Mouse (Mus musculus): ENCODE data around the gene Mymk. TPM values are rescaled to one million over a fixed set of nuclear protein-coding genes. Genes with fewer than 3 reads are reported as not detected.

The Mymk gene
- total RNA-seq, 2 experiments from 2014 or later: 1.0 to 1.4 TPM

DNA sequence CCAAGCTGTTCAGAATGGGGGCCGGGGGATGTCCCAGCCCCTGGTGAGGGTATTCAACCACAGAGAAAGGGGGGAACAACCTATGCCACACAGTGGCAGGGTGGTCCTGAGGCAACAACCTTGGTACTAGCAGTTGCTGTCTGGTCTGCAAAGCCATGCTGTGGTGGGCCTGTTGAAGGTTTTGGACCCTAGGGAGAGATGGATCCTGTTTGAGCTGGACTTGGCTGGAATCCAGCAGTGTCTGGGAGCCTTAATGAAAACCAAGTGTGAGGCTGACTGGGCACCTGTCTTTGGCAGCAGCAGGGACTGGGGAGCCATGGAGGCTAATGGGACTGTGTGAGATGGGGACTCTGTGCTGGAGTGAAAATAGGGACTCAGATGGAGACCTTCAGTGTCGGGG lies 7.7 kb upstream of the Mymk start:
- DNase-seq (ENCODE audit: low spot score in 2 of 2): peak; percentile 41 to 51

DNA sequence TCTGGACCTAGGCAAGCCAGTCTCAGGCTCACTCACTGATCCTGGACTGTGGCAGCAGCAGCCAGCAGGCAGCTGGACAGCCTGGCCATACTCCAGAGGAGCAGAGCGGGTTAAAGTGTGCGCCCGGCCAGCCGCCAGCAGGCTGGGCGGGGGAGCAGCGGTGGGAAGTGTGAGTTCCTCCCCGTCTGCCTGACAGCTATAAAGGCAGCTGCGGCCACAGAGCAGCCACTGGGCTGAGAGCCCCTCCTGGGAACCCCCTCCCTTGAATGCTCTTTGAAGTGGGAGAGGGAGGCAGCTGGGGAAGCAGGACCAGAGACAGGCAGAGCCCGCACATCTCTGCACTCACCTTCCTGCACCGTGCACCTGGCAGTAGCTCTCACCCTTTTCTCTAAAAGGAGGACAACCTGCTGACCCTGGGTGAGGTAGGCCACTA lies 7.2 kb upstream of the Mymk start, which contains the start of gene Adamtsl2:
Gene Adamtsl2, plus strand, starts transcription at position 228 of the 433 bp plus-strand sequence.
- peak; percentile 74 to 80 for DNase-seq (ENCODE audit: low spot score in 2 of 2)

DNA sequence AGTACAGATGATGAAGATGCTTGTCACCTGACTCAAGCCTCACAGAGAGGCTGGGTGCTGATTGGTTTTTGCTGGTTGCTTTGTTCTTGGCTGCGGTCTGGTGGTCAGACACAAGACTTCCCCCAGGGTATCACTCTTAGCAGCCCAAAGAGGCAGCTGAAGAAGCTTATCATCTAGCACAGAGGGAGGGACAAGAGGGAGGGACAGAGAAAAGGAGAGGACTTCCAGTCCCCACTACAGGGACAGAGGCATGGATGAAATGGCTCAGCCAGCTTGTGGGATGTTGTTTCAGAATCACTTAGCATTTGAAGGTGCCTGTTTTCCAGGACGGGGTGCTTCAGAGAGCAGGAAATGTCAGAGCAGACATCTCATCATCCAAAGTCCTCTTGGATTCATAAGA lies 6.3 kb upstream of the Mymk start:
- no peak for DNase-seq (ENCODE audit: low spot score in 2 of 2)

DNA sequence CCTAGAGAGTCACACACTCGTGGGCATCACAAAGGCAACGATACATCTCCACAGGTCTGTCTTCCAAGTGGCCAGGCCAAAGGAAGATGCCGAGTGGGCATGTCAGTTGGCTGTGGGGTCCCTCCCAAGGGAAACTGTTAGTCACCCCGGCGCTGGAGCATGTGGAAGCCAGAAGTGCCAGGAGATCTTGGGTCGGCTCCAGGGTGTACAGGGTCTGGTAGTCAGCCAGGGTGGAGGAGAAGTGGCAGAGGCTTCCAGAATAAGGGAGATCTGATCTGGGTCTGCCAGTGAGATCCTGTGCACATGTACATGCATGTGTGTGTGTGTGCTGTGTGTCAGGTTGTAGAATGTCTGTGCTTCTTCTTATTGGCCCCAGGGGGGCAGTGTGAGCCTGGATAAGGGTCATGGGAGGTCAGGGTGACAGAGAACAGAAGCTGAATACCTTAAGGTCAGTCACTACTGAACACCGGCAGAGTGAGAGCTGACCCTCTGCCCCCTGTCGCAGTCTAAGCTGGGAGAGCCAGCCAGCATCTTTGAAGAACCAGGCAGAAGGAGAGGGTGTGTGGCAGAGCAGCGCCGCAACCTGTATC lies 5.8 kb upstream of the Mymk start:
- no peak for DNase-seq (ENCODE audit: low spot score in 2 of 2)

DNA sequence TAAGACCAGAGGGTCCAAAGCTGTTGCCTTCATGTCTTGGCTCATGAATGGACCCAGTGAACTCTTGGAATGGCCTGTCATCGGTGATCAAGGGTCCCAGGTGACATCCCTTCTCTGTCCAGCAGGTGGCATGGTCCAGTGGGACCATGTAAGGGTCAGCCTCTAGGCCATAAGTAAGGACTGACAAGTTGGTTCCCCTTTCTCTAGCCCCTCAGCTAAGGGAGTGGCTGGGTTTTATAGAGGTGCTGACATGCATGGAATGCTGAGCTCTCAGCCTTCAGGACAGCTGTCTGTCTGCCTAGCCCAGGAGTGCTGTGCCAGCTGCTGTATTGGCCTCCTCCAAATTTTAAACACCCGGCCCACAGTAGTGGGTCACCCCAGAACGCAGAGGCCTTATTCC lies 3.5 kb upstream of the Mymk start:
- DNase-seq (ENCODE audit: low spot score in 2 of 2): peak; percentile 47 to 54

DNA sequence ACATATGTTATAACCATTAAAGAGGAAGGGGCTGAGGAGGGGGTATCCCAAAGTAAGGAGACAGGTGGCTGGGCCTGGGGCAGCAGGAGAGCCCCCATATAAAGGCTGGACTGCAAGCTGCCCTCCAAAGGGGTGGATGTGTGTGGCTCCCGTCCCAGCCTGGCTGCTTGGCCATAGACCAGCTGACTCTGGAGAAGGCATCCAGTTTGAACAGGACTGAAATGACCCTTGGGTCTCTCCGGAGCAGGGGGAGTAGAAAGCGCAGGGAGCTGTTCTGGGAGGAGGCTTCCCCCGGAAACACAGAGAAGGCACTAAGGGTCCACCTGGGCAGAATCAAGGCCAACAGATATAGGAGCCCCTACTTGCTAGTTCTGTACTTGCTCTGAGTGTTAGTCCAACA lies 2.8 kb upstream of the Mymk start:
- no peak for DNase-seq (ENCODE audit: low spot score in 2 of 2)

DNA sequence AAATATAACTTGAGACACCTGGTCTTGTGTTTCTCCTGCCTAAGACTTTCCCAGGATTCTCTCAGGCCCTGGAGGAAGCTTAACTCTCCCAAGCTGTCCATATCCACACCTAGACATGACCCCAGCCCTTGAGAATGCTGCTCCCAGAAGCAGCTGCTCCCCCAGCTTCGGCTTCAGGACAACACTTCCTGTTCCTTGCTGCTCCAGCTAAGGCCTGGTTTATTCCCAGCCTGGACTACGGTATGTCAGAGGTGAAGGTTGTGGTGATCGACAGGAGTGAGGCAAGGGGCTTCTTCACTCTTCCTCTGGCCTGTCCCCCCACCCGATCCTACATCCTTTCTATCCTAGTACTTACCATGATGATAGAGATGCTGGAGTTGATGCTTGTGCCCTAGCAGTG lies 1.4 kb upstream of the Mymk start:
- DNase-seq (ENCODE audit: low spot score in 2 of 2): no peak

DNA sequence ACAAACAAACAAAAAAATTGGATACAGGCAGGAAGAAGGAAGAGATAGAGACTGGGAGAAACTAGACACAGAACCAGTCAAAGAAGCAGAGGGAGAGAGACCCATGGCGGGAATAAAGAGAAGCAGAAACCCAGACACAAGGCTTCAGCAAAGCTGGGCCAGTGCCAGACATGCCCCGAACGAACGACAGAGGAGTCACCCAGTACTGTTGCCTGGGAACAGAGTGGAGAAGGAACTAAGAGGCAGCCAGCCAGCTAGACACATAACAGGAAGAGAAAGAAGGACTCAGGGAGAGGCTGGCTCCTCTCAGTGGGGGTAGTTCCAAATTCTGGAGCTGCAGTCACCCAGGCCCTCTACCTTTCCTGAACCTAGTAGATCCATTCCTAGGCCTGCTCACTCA lies 842 bp downstream of the Mymk start:
- peak; percentile 86 to 89 for DNase-seq (ENCODE audit: low spot score in 2 of 2)

DNA sequence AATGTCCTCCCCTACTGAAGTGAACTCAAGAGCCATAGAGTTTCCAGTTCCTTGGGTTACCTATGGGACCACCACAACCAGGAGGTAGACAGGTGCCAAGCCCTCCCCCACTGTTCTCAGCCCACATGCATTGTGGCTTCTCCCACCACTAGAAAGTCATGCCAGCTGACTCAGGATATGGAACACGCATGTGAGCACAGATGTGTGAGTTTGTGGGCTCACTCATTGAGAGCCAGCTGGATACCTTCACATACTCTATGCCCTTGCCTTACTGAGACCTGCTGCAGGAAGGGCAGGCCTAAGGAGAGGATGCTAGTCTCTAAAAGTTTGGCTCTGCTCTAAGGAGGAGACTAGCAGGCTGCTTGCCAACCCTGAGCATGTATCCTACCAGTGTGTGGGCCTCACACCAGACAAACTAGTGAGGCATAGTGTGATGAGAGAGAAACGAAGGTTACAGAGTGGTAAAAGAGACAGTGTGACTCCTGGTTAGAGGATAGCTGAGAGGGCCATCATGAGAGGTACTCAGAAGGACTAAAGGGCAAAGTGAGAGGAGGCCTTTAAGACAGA lies 1.6 kb downstream of the Mymk start:
- DNase-seq (ENCODE audit: low spot score in 2 of 2): no peak

DNA sequence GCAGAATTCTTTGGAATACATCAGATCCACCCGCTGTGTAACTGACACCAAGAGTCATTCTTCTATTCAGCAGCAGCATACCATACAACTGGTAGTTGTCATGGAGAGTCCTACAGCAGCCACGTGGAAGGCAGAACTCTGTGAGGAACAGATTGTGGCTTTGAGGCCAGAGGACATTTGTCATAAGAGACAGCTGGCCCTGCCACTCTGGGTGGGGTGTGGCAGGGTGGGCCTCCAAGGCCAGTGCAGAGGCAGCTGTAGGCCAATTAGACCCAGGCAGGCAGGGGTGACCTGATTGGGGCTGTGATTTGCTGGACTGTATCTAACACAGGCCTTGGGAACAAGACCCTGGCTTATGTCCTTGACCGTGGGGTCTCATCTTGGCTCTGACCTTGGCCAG lies 2.3 kb downstream of the Mymk start:
- no peak for DNase-seq (ENCODE audit: low spot score in 2 of 2)

DNA sequence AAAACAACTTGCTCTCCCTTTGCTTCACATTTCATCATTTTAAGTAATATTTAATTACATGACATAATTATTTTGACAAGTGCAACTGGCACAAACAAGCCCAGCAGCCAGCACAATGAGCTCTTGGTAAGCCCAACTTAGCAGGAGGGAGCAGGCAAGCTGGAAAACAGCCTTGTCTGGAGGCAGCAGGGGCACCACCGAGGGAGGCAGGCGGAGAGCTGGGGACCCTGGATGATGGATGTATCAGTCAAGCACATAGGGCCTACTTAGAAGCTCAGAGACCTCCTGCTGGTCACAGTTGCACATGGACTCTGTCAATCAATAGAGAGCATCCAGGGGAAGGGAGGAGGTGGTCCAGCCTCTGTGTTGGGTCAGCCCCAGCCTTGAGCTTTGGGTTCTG lies 4.0 kb downstream of the Mymk start:
- peak in 1 of 2 experiments; percentile 38 for DNase-seq (ENCODE audit: low spot score in 2 of 2)

DNA sequence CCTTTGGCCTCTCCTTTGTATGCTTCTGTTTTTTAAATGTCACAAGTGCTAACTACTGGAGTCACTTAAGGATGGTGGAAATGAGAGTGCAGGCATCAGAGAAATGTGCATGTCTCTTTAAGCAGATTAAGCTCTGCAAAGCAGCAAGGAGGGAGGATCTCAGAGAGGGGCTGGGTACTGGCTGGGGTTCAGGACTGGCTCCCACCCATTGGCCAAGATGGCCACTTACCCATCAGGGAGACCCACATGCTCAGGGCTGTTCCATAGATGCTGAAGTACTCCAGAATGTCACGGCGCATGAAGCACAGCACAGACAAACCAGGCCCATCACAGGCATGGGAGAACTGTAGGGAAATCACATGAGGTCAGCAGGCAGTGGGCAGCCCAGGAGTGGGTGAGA lies 4.9 kb downstream of the Mymk start:
- DNase-seq (ENCODE audit: low spot score in 2 of 2): no peak

DNA sequence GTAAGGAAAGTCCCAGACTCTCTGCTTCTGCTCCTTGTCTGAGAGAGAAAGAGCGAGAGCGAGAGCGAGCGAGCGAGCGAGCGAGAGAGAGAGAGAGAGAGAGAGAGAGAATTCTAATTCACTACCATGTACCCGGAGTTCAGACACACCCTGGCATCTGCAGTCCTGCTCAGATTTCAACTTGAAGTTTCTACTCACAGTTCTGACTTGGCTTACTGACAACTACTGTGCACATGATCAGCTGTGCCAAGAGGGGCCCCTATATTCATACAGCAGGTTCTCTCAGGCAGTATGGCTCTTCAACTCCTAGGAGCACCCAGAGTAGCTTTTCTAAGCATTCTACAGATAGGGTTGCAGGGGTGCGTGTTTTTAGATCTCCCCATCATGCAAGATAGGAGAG lies 12.8 kb downstream of the Mymk start:
- DNase-seq (ENCODE audit: low spot score in 2 of 2): no peak

DNA sequence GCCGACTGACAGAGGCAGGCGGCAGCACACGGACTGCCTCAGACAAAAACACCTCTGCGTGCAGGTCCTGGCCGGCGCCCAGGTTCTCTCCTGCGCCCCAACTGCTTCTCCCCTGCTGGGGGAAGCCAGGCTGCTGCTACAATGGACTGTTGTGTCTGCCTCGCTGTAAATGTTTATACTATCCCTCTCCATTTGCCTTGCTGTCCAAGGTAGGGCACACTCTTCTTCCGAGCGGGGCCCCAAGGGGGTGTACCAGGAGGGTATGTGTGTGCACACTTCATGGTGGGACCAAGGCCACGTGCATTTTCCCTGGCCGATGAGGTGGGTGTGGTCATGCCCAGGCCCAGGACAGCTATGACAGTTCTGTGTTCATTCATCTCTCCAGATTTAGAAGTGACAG lies 13.2 kb downstream of the Mymk start:
- no peak for DNase-seq (ENCODE audit: low spot score in 2 of 2)

DNA sequence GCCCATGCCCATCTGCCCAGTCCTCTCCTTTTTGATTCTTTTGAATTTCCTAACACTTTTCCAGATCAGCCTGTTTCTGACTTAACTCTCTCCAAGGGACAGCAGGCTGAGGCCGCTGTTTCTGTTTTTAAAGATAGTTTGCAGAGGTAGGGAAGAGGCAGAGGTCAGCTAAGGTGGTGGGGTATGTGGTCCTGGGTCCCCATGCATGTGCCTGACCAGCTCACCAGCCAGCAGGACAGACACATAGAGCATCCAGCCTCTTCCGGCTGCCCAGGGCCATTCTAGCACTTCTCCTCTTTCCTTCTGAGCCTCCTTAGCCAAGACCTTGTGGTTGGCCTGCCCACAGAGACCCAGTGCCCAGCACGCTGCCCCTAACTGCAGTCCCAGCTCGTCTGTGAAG lies 13.7 kb downstream of the Mymk start:
- no peak for DNase-seq (ENCODE audit: low spot score in 2 of 2)

DNA sequence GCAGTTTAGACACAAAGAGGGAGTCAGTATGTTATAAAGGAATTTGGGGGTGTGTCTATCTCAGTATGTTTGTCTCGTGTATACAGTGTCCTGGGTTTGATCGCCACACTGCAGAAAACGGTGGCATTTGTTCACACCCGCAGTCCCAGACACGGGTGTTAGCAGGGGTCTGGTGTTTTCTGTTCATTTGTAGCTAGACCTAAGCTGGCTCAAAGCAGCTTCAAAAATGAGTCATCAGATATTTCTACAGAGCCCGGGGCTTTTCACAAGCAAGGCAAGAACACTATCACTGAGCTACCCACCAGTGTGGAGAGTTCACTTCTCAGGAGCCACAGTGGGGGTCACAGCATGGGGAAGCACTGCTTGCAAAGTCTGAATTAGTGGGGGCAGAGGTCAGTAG lies 22.6 kb downstream of the Mymk start:
- no peak for DNase-seq (ENCODE audit: low spot score in 2 of 2)

DNA sequence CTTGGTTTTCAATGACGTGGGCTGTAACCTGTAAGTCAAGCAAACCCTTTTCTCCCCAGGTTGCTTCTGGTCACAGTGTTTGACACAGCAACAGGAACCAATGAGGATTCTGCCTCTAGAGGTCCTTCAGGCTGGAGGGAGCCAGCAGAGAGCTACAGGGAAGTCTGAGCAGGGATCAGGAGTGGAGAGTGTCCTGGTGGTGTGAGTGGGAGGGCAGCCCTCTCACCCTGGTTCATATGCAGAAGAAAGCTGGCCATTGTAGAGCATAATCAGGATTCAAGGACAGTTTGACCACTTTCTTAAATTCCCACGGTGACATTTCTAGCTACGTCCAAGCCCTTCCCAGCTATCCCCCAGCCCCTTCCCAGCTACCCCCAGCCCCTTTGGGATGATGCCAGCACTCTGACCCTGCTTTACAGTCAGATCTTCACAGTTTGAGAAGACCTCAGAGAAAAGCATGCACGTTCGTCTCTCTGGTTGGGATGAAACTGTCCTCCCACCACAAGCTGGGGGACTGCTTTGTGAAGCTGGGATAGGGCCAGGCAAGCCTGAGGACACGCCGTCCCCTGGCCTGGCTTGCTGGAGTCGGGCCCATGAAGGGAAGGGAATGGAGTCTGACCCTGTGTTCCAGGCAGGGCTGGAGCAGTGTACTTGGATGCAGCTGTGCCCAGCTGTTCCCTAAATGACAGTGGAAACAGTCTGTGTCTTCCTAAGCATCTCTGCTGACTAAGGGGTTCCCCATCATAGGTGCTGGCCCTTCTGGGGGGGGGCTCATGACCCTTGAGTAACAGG lies 25.8 kb downstream of the Mymk start:
- no peak for DNase-seq (ENCODE audit: low spot score in 2 of 2)

DNA sequence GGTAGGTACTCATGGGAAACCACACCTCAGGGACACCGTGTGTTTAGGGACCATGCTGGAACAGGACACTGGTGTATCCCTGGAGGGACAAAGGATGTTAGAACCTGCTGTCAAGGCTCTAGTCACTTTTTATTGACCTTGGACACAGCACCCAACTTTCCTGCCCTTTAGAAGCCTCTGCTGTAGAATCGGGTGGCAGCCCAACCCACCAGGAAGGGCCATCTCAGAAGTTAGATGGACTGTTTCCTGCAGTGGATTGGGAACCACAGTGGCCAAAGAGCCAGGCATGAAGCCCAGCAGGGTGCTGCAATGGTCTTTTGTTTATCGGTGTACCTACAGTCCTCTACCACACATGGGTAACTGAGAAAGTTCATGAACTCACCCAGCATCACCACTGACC lies 27.3 kb downstream of the Mymk start:
- DNase-seq (ENCODE audit: low spot score in 2 of 2): no peak

DNA sequence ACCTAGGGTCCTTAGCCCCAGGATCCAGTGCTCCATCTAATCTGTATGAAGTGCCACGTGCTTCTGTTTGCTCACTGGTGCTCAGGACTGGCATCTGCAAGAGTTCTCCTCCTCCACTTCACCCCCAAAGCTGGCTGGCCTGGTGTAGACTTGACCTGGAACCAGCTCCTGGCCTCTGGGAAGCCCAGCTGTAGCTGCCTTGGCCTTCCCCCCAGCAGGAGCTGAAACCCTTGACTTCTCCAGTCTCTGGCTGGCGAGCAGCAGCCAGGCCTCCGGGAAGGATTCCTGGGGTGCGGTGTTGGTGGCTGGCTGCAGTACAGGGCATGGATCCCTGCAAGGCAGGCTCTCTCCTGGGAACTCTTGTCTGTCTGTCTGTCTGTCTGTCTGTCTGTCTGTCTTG lies 27.8 kb downstream of the Mymk start:
- DNase-seq (ENCODE audit: low spot score in 2 of 2): no peak

DNA sequence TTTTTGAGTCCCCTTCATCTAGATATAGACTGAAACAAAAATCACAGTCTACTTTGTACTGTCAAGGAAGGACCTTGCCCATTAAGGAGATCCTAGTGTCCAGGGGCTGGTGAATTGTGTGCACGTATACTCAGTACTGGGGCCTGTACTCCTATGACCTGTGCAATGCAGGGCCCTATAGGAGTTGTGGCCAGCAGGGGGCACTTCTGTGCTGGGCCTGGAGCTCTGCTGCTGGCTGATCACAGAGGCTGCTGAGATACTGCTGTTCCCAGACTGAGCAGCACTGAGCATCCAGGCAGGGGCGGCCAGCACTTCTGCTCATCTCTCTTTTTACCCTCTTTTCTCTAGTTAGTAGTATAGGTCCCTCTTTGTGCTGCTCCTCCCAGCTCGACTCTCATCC lies 28.5 kb downstream of the Mymk start:
- DNase-seq (ENCODE audit: low spot score in 2 of 2): peak; percentile 91 to 94

DNA sequence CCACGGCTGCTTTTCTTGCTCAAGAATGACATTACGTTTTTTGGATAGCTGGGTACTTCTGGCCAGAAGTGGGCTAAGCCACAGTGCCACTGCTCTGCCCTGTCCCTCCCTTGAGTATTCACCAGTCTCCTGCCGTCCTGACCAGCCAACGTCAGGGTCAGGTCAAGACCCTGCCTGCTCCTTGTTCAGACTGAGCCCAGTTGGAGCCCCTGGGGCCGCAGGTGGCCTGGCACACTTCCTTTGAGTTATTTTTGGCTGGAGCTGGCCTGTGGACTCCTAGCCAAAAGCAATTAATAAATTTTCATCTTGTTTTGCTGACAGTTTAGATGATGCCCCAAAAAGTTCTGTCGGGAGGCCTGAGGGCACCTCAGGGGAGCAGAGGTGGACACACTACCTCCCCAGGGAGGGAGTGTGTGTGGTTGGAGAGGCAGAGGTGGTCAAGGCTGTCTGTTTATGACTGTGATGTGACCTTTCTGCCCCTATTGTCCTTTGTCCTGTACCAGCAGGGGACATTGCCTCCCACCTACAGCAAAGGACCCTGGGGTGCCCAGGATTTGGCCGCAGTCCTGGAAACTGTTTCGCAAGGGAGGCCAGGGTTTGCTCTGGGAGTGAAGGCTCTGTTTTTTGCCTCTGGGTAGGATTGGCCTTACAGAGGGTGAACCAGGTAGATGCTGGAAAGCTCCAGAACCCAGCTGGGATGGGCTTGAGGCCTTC lies 29.7 kb downstream of the Mymk start:
- DNase-seq (ENCODE audit: low spot score in 2 of 2): no peak

DNA sequence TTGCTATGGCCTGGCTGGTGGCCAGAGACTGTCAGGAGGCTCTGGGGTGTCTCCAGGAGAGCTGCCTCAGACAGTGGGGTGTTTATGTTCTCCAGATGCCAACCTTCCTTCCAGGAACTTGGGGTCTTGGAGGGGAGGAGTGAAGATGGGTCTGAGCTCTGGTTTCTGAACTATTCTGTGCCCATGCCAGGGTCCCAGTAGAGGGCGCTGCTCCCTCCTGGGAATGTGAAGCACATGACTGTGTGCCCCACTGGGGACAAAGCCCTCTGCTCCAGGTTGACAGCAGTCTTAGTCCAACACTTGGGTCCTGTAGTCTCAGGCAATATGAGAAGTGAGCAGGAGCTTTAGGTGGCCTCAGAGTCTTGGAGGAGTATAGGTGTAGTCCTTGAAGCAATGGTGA lies 32.7 kb downstream of the Mymk start:
- peak in 1 of 2 experiments; percentile 45 for DNase-seq (ENCODE audit: low spot score in 2 of 2)

Data from layer of hippocampus, postnatal 10 days (tissue).